Mouse (Mus musculus) spleen, adult 2 months (tissue): ENCODE data around the gene Nme9. TPM values are rescaled to one million over a fixed set of nuclear protein-coding genes. Genes with fewer than 3 reads are reported as not detected.

Experiments used
- DNase-seq, 2 experiments: peaks; one replicate each; pipeline versions ENCODE4 v3.0.0 to v3.0.0-alpha.2; 2012 to 2021; ENCODE audit warnings: low spot score in 2 of 2, low read depth in 1 of 2
- H3K27ac ChIP-seq: fragments of 200-500 bp; 2 replicates; pipeline ENCODE4 v1.5.1; 2012; ENCODE audit warnings: low read length, inconsistent platforms; ENCODE audit not compliant: insufficient read depth
- H3K27me3 ChIP-seq: fragments of 200-500 bp; 2 replicates; pipeline ENCODE4 v1.6.1; 2012; ENCODE audit warnings: mild to moderate bottlenecking, moderate library complexity, low read length, inconsistent platforms; ENCODE audit not compliant: control insufficient read depth, insufficient read depth
- H3K36me3 ChIP-seq: fragments of 200-500 bp; 2 replicates; pipeline ENCODE4 v1.6.1; 2012; ENCODE audit warnings: mild to moderate bottlenecking, low read length, inconsistent platforms; ENCODE audit not compliant: control insufficient read depth, insufficient read depth
- H3K4me1 ChIP-seq: fragments of 200-500 bp; 2 replicates; pipeline ENCODE4 v1.6.1; 2011; ENCODE audit warnings: inconsistent platforms; ENCODE audit not compliant: control insufficient read depth, insufficient read depth, insufficient read length
- H3K4me3 ChIP-seq: fragments of 200-500 bp; 2 replicates; pipeline ENCODE4 v1.5.1; 2011; ENCODE audit warnings: mild to moderate bottlenecking, inconsistent platforms; ENCODE audit not compliant: insufficient read depth, insufficient read length; ENCODE audit errors: extremely low read depth
- CTCF ChIP-seq: fragments of 200-500 bp; IDR thresholded peaks from 2 replicates; pipeline ENCODE4 v1.5.1; 2011; ENCODE audit warnings: mild to moderate bottlenecking, inconsistent platforms; ENCODE audit not compliant: insufficient read depth, insufficient read length, insufficient replicate concordance; ENCODE audit errors: extremely low read depth
- POLR2A ChIP-seq: fragments of 200-500 bp; IDR thresholded peaks from 2 replicates; pipeline ENCODE4 v1.6.1; 2011; ENCODE audit warnings: low read depth, low read length, inconsistent platforms
- WGBS: fragments of 180-500 bp; shearing (Covaris S2); methylation state at CpG from one replicate; pipeline ENCODE4 v1.1.7; 2018; 5-methylcytosine and 5-hydroxymethylcytosine counted together
- polyA plus RNA-seq: library from polyadenylated mRNA; depleted of rRNA; stranded (reverse); fragments of >200 nt; gene quantifications from 2 replicates; pipeline ENCODE4 v1.2.3, GENCODE M21; 2012; rRNA removed

Gene Nme9
- polyA plus RNA-seq, 1 experiment: 0.57 TPM

- H3K36me3 ChIP-seq: peaks cover 19% of the 10 kb centered on the region
- no peaks in the 10 kb centered on the region for H3K4me1 ChIP-seq
- DNase-seq: no peak
- no peak for TF ChIP-seq CTCF
- TF ChIP-seq POLR2A: no peak
- no peak overlapping the region for H3K4me3 ChIP-seq
- H3K27ac ChIP-seq: no peak overlapping the region
- H3K27me3 ChIP-seq: no peaks in the 10 kb centered on the region
- WGBS: 90% methylated on average over 3 of the region's 3 CpGs
These were observed 36.6 kb downstream of the Nme9 start for GRCm38 (mm10) chr9:99487841-99488240.

- Histone ChIP-seq H3K4me3 (no peak overlapping the region), H3K4me1 (no peaks in the 10 kb centered on the region), H3K36me3 (peaks cover 20% of the 10 kb centered on the region), H3K27ac (no peak overlapping the region), H3K27me3 (no peaks in the 10 kb centered on the region)
- TF ChIP-seq POLR2A (no peak), CTCF (no peak)
- no peak for DNase-seq
- WGBS: 98% methylated on average over 4 of the region's 4 CpGs
These were observed 39.8 kb downstream of the Nme9 start for GRCm38 (mm10) chr9:99491050-99491449.

GRCm38 (mm10) chr9:99492634-99493200 is 41.4 kb downstream of the Nme9 start:
- Histone ChIP-seq H3K4me1 (no peaks in the 10 kb centered on the region), H3K27me3 (no peaks in the 10 kb centered on the region), H3K36me3 (peaks cover 21% of the 10 kb centered on the region), H3K27ac (no peak overlapping the region), H3K4me3 (no peak overlapping the region)
- WGBS: 38% methylated on average over 10 of the region's 10 CpGs
- TF ChIP-seq POLR2A: no peak
- no peak for TF ChIP-seq CTCF
- no peak for DNase-seq

- Histone ChIP-seq H3K27ac (no peak overlapping the region), H3K4me1 (no peaks in the 10 kb centered on the region), H3K27me3 (no peaks in the 10 kb centered on the region), H3K36me3 (peaks cover 16% of the 10 kb centered on the region), H3K4me3 (no peak overlapping the region)
- DNase-seq: no peak
- 92% methylated on average over 4 of the region's 4 CpGs for WGBS
- TF ChIP-seq CTCF (no peak), POLR2A (no peak)
These were observed 48.1 kb downstream of the Nme9 start for GRCm38 (mm10) chr9:99499336-99499735.

GRCm38 (mm10) chr9:99505875-99506274 is 54.6 kb downstream of the Nme9 start:
- H3K36me3 ChIP-seq: peaks cover 6% of the 10 kb centered on the region
- no peak for DNase-seq
- WGBS: 87% methylated on average over 7 of the region's 7 CpGs

More at GRCm38 (mm10) chr9:99505875-99506274, 54.6 kb downstream of the Nme9 start:
- H3K4me1 ChIP-seq: no peaks in the 10 kb centered on the region
- TF ChIP-seq CTCF (no peak), POLR2A (no peak)
- H3K4me3 ChIP-seq: no peak overlapping the region
- H3K27ac ChIP-seq: no peak overlapping the region
- H3K27me3 ChIP-seq: no peaks in the 10 kb centered on the region

Other genes starting within 250 kb of the Nme9 start
- gene Faiml, start 214.2 kb upstream of the Nme9 start, polyA plus RNA-seq: not detected in 2 replicates
- gene Cep70, start 208.1 kb upstream of the Nme9 start, polyA plus RNA-seq: 1.0 and 1.3 TPM in 2 replicates
- 0.16 and 0.19 TPM in 2 replicates for gene Esyt3, start 92.9 kb upstream of the Nme9 start, polyA plus RNA-seq
- 8.3 and 9.1 TPM in 2 replicates for gene Mras, start 14.1 kb upstream of the Nme9 start, polyA plus RNA-seq
- gene Armc8, start 117.4 kb downstream of the Nme9 start, polyA plus RNA-seq: 6.9 and 7.2 TPM in 2 replicates
- gene Dbr1, start 124.3 kb downstream of the Nme9 start, polyA plus RNA-seq: 6.7 and 12.2 TPM in 2 replicates
- gene A4gnt, start 161.0 kb downstream of the Nme9 start, polyA plus RNA-seq: not detected in 2 replicates
- gene Dzip1l, start 178.0 kb downstream of the Nme9 start, polyA plus RNA-seq: 1.7 and 2.1 TPM in 2 replicates